Mouse (Mus musculus) intestine, postnatal 0 days (tissue): ENCODE data around the gene Ptcd2. TPM values are rescaled to one million over a fixed set of nuclear protein-coding genes. Genes with fewer than 3 reads are reported as not detected.

ENCODE experiments used
- ATAC-seq: fragments of 200-750 bp; cut with Nextera tagmentation; 2 replicates; pipeline ENCODE4 v1.8.0; 2017; ENCODE audit warnings: mild to moderate bottlenecking, moderate TSS enrichment, moderate library complexity
- H3K27ac ChIP-seq: fragments of 300-500 bp; sonication (generic); 2 replicates; pipeline ENCODE4 v1.5.1; 2014; ENCODE audit warnings: mild to moderate bottlenecking, low read depth, low read length, moderate library complexity
- H3K27me3 ChIP-seq: fragments of 300-500 bp; sonication (generic); replicated peaks from 2 replicates; pipeline ENCODE4 v1.6.1; 2014; ENCODE audit warnings: low read length, mixed read lengths; ENCODE audit not compliant: control insufficient read depth, insufficient read depth
- H3K36me3 ChIP-seq: fragments of 300-500 bp; sonication (generic); 2 replicates; pipeline ENCODE4 v1.6.1; 2014; ENCODE audit warnings: mild to moderate bottlenecking, moderate library complexity; ENCODE audit not compliant: control insufficient read depth, insufficient read depth
- H3K4me1 ChIP-seq: fragments of 300-500 bp; sonication (generic); replicated peaks from 2 replicates; pipeline ENCODE4 v1.6.1; 2014; ENCODE audit warnings: antibody characterized with exemption, low read length, mixed read lengths; ENCODE audit not compliant: control insufficient read depth, insufficient read depth
- H3K4me2 ChIP-seq: fragments of 300-500 bp; sonication (generic); replicated peaks from 2 replicates; pipeline ENCODE4 v1.6.1; 2014; ENCODE audit warnings: low read depth, mild to moderate bottlenecking, moderate library complexity
- H3K4me3 ChIP-seq: fragments of 300-500 bp; sonication (generic); 2 replicates; pipeline ENCODE4 v1.5.1; 2014; ENCODE audit warnings: low read depth, low read length
- H3K9ac ChIP-seq: fragments of 300-500 bp; sonication (generic); 2 replicates; pipeline ENCODE4 v1.6.1; 2014; ENCODE audit warnings: mild to moderate bottlenecking, low read depth, low read length
- H3K9me3 ChIP-seq: fragments of 300-500 bp; sonication (generic); 2 replicates; pipeline ENCODE4 v1.6.1; 2016; ENCODE audit warnings: mixed run types; ENCODE audit not compliant: control insufficient read depth
- CTCF ChIP-seq: sonication (generic); IDR thresholded peaks from 2 replicates; pipeline ENCODE4 v1.5.1; 2016; ENCODE audit warnings: low read depth, mild to moderate bottlenecking, control low read depth, antibody characterized with exemption, moderate library complexity
- WGBS: fragments of 180-500 bp; shearing (Covaris S2); extraction: QIAGEN DNeasy Blood & Tissue Kit; methylation state at CpG from one replicate; pipeline ENCODE4 v1.1.7; 2014; 5-methylcytosine and 5-hydroxymethylcytosine counted together
- polyA plus RNA-seq: library from polyadenylated mRNA; unstranded; fragments of >200 nt; fragmentation: Nextera tagmentation; extraction: Ambion mirVana; gene quantifications from 2 replicates; pipeline ENCODE4 v1.2.1, GENCODE M21; 2015

Gene Ptcd2
- polyA plus RNA-seq, 1 experiment from 2014 or later: 28.5 TPM

DNA sequence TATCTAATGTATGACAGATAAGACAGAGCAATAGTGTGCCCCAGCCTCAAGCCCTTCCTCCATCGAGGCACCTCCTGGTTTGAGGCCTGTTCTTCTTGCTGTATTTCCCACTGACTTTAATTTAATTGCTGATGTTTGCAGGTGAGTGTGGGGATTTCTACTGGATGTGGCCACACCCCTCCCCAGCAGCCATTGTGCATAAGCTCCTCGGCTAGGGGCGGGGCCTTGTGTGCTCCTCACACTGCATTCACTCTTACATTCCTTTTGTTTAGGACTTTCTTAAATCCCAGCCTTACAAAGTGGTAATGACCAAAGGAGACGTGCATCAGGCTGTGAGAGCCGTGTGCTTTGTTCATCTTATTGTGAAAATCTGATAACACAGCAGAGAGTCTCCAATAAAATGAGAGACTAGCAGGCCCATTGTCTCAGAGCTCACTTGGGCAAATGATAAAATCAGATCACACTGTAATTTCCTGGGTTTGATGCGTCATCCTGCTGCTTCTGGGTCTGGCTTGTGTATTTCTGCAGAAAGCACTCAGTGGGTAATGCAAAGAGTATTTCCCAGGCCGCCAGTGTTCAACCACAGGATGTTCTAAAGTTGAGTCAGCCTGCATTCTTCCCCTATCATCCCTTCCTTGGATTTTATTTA, 40.2 kb upstream of the Ptcd2 start:
- TF ChIP-seq CTCF: no peak
- Histone ChIP-seq H3K4me2 (no peak overlapping the region), H3K9ac (no peak overlapping the region), H3K4me1 (no peaks in the 10 kb centered on the region), H3K27ac (no peak overlapping the region), H3K4me3 (no peak overlapping the region), H3K27me3 (no peaks in the 10 kb centered on the region), H3K36me3 (no peaks in the 10 kb centered on the region), H3K9me3 (no peaks in the 10 kb centered on the region)
- WGBS: 70% methylated on average over 7 of the region's 7 CpGs
- ATAC-seq: no peak

- no peak overlapping the region for H3K9ac ChIP-seq
- H3K36me3 ChIP-seq: peaks cover 4% of the 10 kb centered on the region; the same call in 1 of the 2 replicates
- ATAC-seq: no peak
- H3K4me3 ChIP-seq: no peak overlapping the region
- no peaks in the 10 kb centered on the region for H3K27me3 ChIP-seq
- no peak for TF ChIP-seq CTCF
- no peaks in the 10 kb centered on the region for H3K9me3 ChIP-seq
- 64% methylated on average over 6 of the region's 6 CpGs for WGBS
- H3K4me2 ChIP-seq: no peak overlapping the region
- H3K27ac ChIP-seq: no peak overlapping the region
- H3K4me1 ChIP-seq: no peaks in the 10 kb centered on the region
Measured at GRCm38 (mm10) chr13:99382373-99382772, 37.9 kb upstream of the Ptcd2 start.

DNA sequence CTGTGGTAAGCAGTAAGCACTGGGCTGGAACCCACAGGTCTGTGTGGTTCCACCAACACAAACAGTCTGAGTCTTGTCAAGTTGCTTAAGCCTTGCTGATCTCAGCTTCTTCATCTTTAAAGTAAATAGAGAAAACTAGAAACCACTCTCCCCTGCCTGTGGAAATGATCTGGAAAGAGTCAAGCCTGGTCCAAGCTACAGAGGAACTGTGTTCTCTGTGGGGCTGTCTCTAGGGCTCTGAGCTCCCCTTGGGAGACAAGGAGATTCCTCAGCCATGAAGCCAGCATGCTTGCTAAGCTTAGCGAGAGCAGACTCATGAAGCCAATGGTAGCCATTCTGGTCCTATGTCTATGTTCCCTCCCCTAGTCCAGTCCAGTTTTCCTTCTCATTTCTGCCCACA, 33.7 kb upstream of the Ptcd2 start:
- H3K4me2 ChIP-seq: no peak overlapping the region
- WGBS: 92% methylated on average over 1 of the region's 1 CpGs
- ATAC-seq: no peak

GRCm38 (mm10) chr13:99377055-99377454, 32.5 kb upstream of the Ptcd2 start:
- Histone ChIP-seq H3K4me3 (no peak overlapping the region), H3K4me2 (no peak overlapping the region), H3K27ac (no peak overlapping the region), H3K36me3 (peaks cover 4% of the 10 kb centered on the region; the same call in 1 of the 2 replicates), H3K27me3 (no peaks in the 10 kb centered on the region), H3K4me1 (no peaks in the 10 kb centered on the region), H3K9me3 (no peaks in the 10 kb centered on the region), H3K9ac (no peak overlapping the region)
- no peak for ATAC-seq
- no peak for TF ChIP-seq CTCF
- WGBS: 85% methylated on average over 6 of the region's 6 CpGs

More for the DNA sequence above, 33.7 kb upstream of the Ptcd2 start:
- no peak overlapping the region for H3K9ac ChIP-seq
- H3K27me3 ChIP-seq: no peaks in the 10 kb centered on the region
- no peak for TF ChIP-seq CTCF
- no peak overlapping the region for H3K4me3 ChIP-seq
- H3K27ac ChIP-seq: no peak overlapping the region
- H3K4me1 ChIP-seq: no peaks in the 10 kb centered on the region
- no peaks in the 10 kb centered on the region for H3K9me3 ChIP-seq
- peaks cover 4% of the 10 kb centered on the region; the same call in 1 of the 2 replicates for H3K36me3 ChIP-seq

DNA sequence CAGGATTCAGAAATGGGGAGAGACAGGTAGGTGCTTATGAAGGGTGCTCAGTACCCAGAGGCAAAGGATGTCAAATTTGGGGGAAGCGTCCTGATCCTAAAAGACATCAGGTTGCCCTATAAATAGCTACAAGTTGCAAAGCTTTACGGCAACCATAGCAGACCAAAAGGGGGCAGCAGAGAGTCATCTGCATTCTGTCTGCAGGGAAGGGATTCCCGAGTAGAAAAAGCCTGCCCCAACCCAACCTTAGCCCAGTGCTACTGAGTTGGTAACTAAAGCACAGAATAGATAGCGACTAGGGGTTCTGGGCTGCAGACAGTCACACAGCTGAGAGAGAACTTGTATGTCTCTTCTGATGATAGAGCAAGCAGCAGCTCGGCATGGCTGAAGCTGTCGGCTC, 31.0 kb upstream of the Ptcd2 start:
- Histone ChIP-seq H3K27ac (no peak overlapping the region), H3K36me3 (peaks cover 4% of the 10 kb centered on the region; the same call in 1 of the 2 replicates), H3K4me2 (no peak overlapping the region), H3K9ac (no peak overlapping the region), H3K27me3 (no peaks in the 10 kb centered on the region), H3K4me3 (no peak overlapping the region), H3K9me3 (no peaks in the 10 kb centered on the region), H3K4me1 (no peaks in the 10 kb centered on the region)
- peak; percentile 96 for TF ChIP-seq CTCF
- WGBS: 43% methylated on average over 6 of the region's 6 CpGs
- no peak for ATAC-seq

DNA sequence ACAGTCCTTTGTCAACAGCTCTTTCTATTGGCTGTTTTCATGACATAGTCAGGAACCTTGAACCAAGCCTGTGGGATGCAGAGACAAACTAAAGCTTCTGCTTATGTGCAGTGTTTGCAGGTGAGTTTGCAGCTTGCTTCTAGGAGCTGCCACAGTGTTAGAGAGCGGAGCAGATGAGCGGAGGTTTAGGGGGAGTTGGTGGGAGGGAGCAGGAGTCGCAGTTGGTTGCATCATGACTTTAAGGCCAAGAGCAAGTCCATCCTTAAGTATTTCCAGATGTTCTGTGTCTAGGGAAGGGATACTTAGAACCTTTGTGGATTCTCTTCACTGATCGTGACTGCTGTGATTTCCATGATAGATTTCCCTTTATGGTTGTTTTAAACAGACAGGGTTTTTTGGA, 29.7 kb upstream of the Ptcd2 start:
- H3K4me1 ChIP-seq: no peaks in the 10 kb centered on the region
- peaks cover 4% of the 10 kb centered on the region; the same call in 1 of the 2 replicates for H3K36me3 ChIP-seq
- no peak overlapping the region for H3K4me3 ChIP-seq
- WGBS: 65% methylated on average over 4 of the region's 4 CpGs
- H3K9ac ChIP-seq: no peak overlapping the region
- no peaks in the 10 kb centered on the region for H3K27me3 ChIP-seq
- no peak for TF ChIP-seq CTCF
- H3K9me3 ChIP-seq: no peaks in the 10 kb centered on the region
- ATAC-seq: no peak
- no peak overlapping the region for H3K4me2 ChIP-seq
- H3K27ac ChIP-seq: no peak overlapping the region
